Mouse (Mus musculus) liver, embryonic 16.5 days (tissue): Measurements from ENCODE around the gene Ran. TPM values are rescaled to one million over a fixed set of nuclear protein-coding genes. Genes with fewer than 3 reads are reported as not detected.

Source experiments
- ATAC-seq: fragments of 200-750 bp; cut with Nextera tagmentation; 2 replicates; pipeline ENCODE4 v1.8.0; 2017; ENCODE audit warnings: low read depth, mild to moderate bottlenecking, moderate number of reproducible peaks, moderate library complexity
- H3K27ac ChIP-seq: fragments of 300-500 bp; sonication (generic); 2 replicates; pipeline ENCODE4 v1.5.1; 2014; ENCODE audit warnings: mild to moderate bottlenecking, low read length
- H3K27me3 ChIP-seq: fragments of 300-500 bp; sonication (generic); 2 replicates; pipeline ENCODE4 v1.6.1; 2014; ENCODE audit warnings: low read depth, low read length, mixed read lengths; ENCODE audit not compliant: control insufficient read depth, insufficient read depth
- H3K36me3 ChIP-seq: fragments of 300-500 bp; sonication (generic); 2 replicates; pipeline ENCODE4 v1.6.1; 2014; ENCODE audit warnings: mild to moderate bottlenecking; ENCODE audit not compliant: control insufficient read depth, insufficient read depth
- H3K4me1 ChIP-seq: fragments of 300-500 bp; sonication (generic); 2 replicates; pipeline ENCODE4 v1.6.1; 2014; ENCODE audit warnings: low read depth, low read length, mixed read lengths; ENCODE audit not compliant: control insufficient read depth
- H3K4me2 ChIP-seq: fragments of 300-500 bp; sonication (generic); 2 replicates; pipeline ENCODE4 v1.6.1; 2014; ENCODE audit warnings: low read depth, low read length, mixed read lengths
- H3K4me3 ChIP-seq: fragments of 300-500 bp; sonication (generic); 2 replicates; pipeline ENCODE4 v1.5.1; 2014; ENCODE audit warnings: low read depth, mild to moderate bottlenecking, low read length
- H3K9ac ChIP-seq: fragments of 300-500 bp; sonication (generic); 2 replicates; pipeline ENCODE4 v1.6.1; 2014; ENCODE audit warnings: low read depth, low read length
- H3K9me3 ChIP-seq: fragments of 300-500 bp; sonication (generic); replicated peaks from 2 replicates; pipeline ENCODE4 v1.6.1; 2016; ENCODE audit warnings: low read length; ENCODE audit not compliant: control insufficient read depth
- WGBS: fragments of 180-500 bp; shearing (Covaris S2); extraction: QIAGEN DNeasy Blood & Tissue Kit; methylation state at CpG from one replicate; pipeline ENCODE4 v1.1.7; 2014; ENCODE audit not compliant: insufficient replicate concordance; 5-methylcytosine and 5-hydroxymethylcytosine counted together
- polyA plus RNA-seq: library from polyadenylated mRNA; unstranded; fragments of >200 nt; fragmentation: Nextera tagmentation; extraction: Ambion mirVana; gene quantifications from 2 replicates; pipeline ENCODE4 v1.2.1, GENCODE M21; 2015

The Ran gene
- polyA plus RNA-seq, 1 experiment from 2014 or later = 322 TPM

- H3K4me1 ChIP-seq = no peaks in the 10 kb centered on the region
- H3K27me3 ChIP-seq = no peaks in the 10 kb centered on the region
- 44% methylated on average over 9 of the region's 9 CpGs for WGBS
- no peak overlapping the region for H3K4me3 ChIP-seq
- H3K36me3 ChIP-seq = no peaks in the 10 kb centered on the region
- H3K27ac ChIP-seq = no peak overlapping the region
- H3K9me3 ChIP-seq = no peaks in the 10 kb centered on the region
- H3K9ac ChIP-seq = no peak overlapping the region
- no peak overlapping the region for H3K4me2 ChIP-seq
- ATAC-seq = no peak
These were observed 46.1 kb downstream of the Ran start for GRCm38 (mm10) chr5:129065946-129066345.

GRCm38 (mm10) chr5:129066541-129067230 lies 46.8 kb downstream of the Ran start:
- no peaks in the 10 kb centered on the region for H3K9me3 ChIP-seq
- H3K27me3 ChIP-seq = no peaks in the 10 kb centered on the region
- no peak overlapping the region for H3K4me2 ChIP-seq
- H3K27ac ChIP-seq = no peak overlapping the region
- ATAC-seq = no peak
- H3K9ac ChIP-seq = no peak overlapping the region
- no peaks in the 10 kb centered on the region for H3K4me1 ChIP-seq
- WGBS = 70% methylated on average over 8 of the region's 8 CpGs
- no peak overlapping the region for H3K4me3 ChIP-seq
- H3K36me3 ChIP-seq = no peaks in the 10 kb centered on the region

GRCm38 (mm10) chr5:129067231-129067834 lies 47.5 kb downstream of the Ran start:
- 57% methylated on average over 13 of the region's 13 CpGs for WGBS
- no peak overlapping the region for H3K27ac ChIP-seq
- ATAC-seq = no peak

GRCm38 (mm10) chr5:129071761-129072280 lies 52.0 kb downstream of the Ran start:
- no peak overlapping the region for H3K4me2 ChIP-seq
- H3K27ac ChIP-seq = no peak overlapping the region
- H3K4me3 ChIP-seq = no peak overlapping the region
- no peaks in the 10 kb centered on the region for H3K27me3 ChIP-seq
- whole genome bisulfite sequencing = 60% methylated on average over 14 of the region's 14 CpGs
- no peak overlapping the region for H3K9ac ChIP-seq
- no peak for ATAC-seq
- H3K36me3 ChIP-seq = no peaks in the 10 kb centered on the region
- no peaks in the 10 kb centered on the region for H3K4me1 ChIP-seq
- no peaks in the 10 kb centered on the region for H3K9me3 ChIP-seq

More at GRCm38 (mm10) chr5:129067231-129067834, 47.5 kb downstream of the Ran start:
- Histone ChIP-seq H3K9me3 (no peaks in the 10 kb centered on the region), H3K27me3 (no peaks in the 10 kb centered on the region), H3K36me3 (no peaks in the 10 kb centered on the region), H3K9ac (no peak overlapping the region), H3K4me3 (no peak overlapping the region), H3K4me2 (no peak overlapping the region), H3K4me1 (no peaks in the 10 kb centered on the region)

- H3K27me3 ChIP-seq = no peaks in the 10 kb centered on the region
- ATAC-seq = no peak
- H3K4me2 ChIP-seq = no peak overlapping the region
- WGBS = 32% methylated on average over 6 of the region's 6 CpGs
- H3K36me3 ChIP-seq = no peaks in the 10 kb centered on the region
- no peak overlapping the region for H3K27ac ChIP-seq
- no peak overlapping the region for H3K4me3 ChIP-seq
- H3K9me3 ChIP-seq = no peaks in the 10 kb centered on the region
- H3K4me1 ChIP-seq = no peaks in the 10 kb centered on the region
- no peak overlapping the region for H3K9ac ChIP-seq
These were observed 53.5 kb downstream of the Ran start for GRCm38 (mm10) chr5:129073404-129073803.

Other genes starting within 250 kb of the Ran start
- 0.01 TPM in 1 of 2 replicates, not detected in the other for gene Rimbp2, start 66.6 kb upstream of the Ran start, polyA plus RNA-seq
- 55.8 and 59.4 TPM in 2 replicates for gene Stx2, start 11.5 kb upstream of the Ran start, polyA plus RNA-seq
- gene Adgrd1, start 76.7 kb downstream of the Ran start, polyA plus RNA-seq = 0.29 and 0.40 TPM in 2 replicates